15 mouse cellular contexts compared by ENCODE assay signal in genomic region chr4:82360081-82360511, GRCm38 (mm10).
DNase-seq lines count a peak whose midpoint lies in the region; ATAC-seq lines count a peak whose summit lies in the region.
"Had no signal": no experiment of that assay in that cellular context is flagged by ENCODE, and none has a peak within 500 bp of the region (broad histone marks: within the 10 kb centered on the region; RNA-seq: fewer than 3 reads in every experiment).

No protein-coding gene starts in this region.

- no peak for ATAC-seq in heart, embryonic 15.5 days (replicated peaks; ENCODE audit: insufficient number of reproducible peaks, insufficient read depth, low FRiP score, low read depth)
- no peak for ATAC-seq in neural tube, embryonic 13.5 days (ENCODE audit: low read depth)
- ATAC-seq: hindbrain, embryonic 16.5 days had no signal

- H3K4me1 ChIP-seq in heart, embryonic 15.5 days (replicated peaks), result peaks cover 44% of the 10 kb centered on the region
- H3K4me1 ChIP-seq in neural tube, embryonic 13.5 days (replicated peaks), result peaks cover 32% of the 10 kb centered on the region
- peaks cover 5% of the 10 kb centered on the region; the same call in 1 of the 2 replicates for H3K4me1 ChIP-seq in embryonic facial prominence, embryonic 10.5 days

- DNase-seq in cerebellum, adult 11-12 months, result peak; percentile 30
- DNase-seq in cerebellum, postnatal 36 days, result no peak
- DNase-seq in heart, postnatal 4 days, result no peak
- no peak for DNase-seq in neural tube, embryonic 10.5 days (ENCODE audit: extremely low spot score, low spot score)
- no peak for DNase-seq in thymus, postnatal 0 days (ENCODE audit: low spot score)
- no peak for DNase-seq in embryonic facial prominence, embryonic 10.5 days (ENCODE audit: low spot score)
- DNase-seq: adrenal gland, adult 8-10 months; embryo, embryonic 11 days; kidney, adult 8-10 months; thymus, postnatal 4 days had no signal

- no peak overlapping the region for H3K4me3 ChIP-seq in heart, embryonic 15.5 days
- H3K4me3 ChIP-seq in neural tube, embryonic 13.5 days, result no peak overlapping the region
- no peak overlapping the region for H3K4me3 ChIP-seq in embryonic facial prominence, embryonic 10.5 days
- H3K4me3 ChIP-seq: erythroblast, embryonic 14.5 days; limb, embryonic 12.5 days had no signal

- no peaks in the 10 kb centered on the region for H3K27me3 ChIP-seq in heart, embryonic 15.5 days
- H3K27me3 ChIP-seq in neural tube, embryonic 13.5 days, result no peaks in the 10 kb centered on the region
- no peaks in the 10 kb centered on the region for H3K27me3 ChIP-seq in embryonic facial prominence, embryonic 10.5 days (replicated peaks; ENCODE audit: low read depth, poor library complexity, severe bottlenecking)
- H3K27me3 ChIP-seq: limb, embryonic 12.5 days had no signal

- H3K9ac ChIP-seq in heart, embryonic 15.5 days, result no peak overlapping the region
- H3K9ac ChIP-seq in neural tube, embryonic 13.5 days, result no peak overlapping the region
- H3K9ac ChIP-seq: limb, embryonic 12.5 days had no signal

- H3K4me2 ChIP-seq in heart, embryonic 15.5 days, result no peak overlapping the region
- H3K4me2 ChIP-seq in neural tube, embryonic 13.5 days, result no peak overlapping the region
- H3K4me2 ChIP-seq: limb, embryonic 12.5 days had no signal

- 54% methylated on average over 4 of the region's 4 CpGs for WGBS in heart, embryonic 15.5 days
- WGBS in neural tube, embryonic 13.5 days, result 77% methylated on average over 4 of the region's 4 CpGs
- 64% methylated on average over 4 of the region's 4 CpGs for WGBS in embryonic facial prominence, embryonic 10.5 days

- peaks cover 10% of the 10 kb centered on the region for H3K36me3 ChIP-seq in heart, embryonic 15.5 days
- H3K36me3 ChIP-seq in neural tube, embryonic 13.5 days, result 0 out of 2 replicates have a peak, but pooled peaks cover 10% of the 10 kb centered on the region
- H3K36me3 ChIP-seq in embryonic facial prominence, embryonic 10.5 days (replicated peaks), result 0 out of 2 replicates have a peak, but pooled peaks cover 7% of the 10 kb centered on the region

- peak overlapping the region; percentile 36; the same call in 1 of the 2 replicates for H3K27ac ChIP-seq in heart, embryonic 15.5 days
- H3K27ac ChIP-seq in neural tube, embryonic 13.5 days (replicated peaks), result peak overlapping the region; percentile 33; the same call in 1 of the 2 replicates
- no peak overlapping the region for H3K27ac ChIP-seq in embryonic facial prominence, embryonic 10.5 days (replicated peaks)
- H3K27ac ChIP-seq: limb, embryonic 12.5 days had no signal

- no peaks in the 10 kb centered on the region for H3K9me3 ChIP-seq in heart, embryonic 15.5 days (replicated peaks)
- no peaks in the 10 kb centered on the region for H3K9me3 ChIP-seq in neural tube, embryonic 13.5 days
- H3K9me3 ChIP-seq in embryonic facial prominence, embryonic 10.5 days, result no peaks in the 10 kb centered on the region
- H3K9me3 ChIP-seq: limb, embryonic 12.5 days had no signal
